Mouse (Mus musculus) brain, embryonic 14.5 days (tissue): Measurements from ENCODE around the gene Camk2g. TPM values are rescaled to one million over a fixed set of nuclear protein-coding genes. Genes with fewer than 3 reads are reported as not detected.

ENCODE experiments used
- DNase-seq: peaks from one replicate; pipeline ENCODE4 v3.0.0-alpha.2; 2011; ENCODE audit warnings: low read depth
- CTCF ChIP-seq: fragments of 200-500 bp; IDR thresholded peaks from 2 replicates; pipeline ENCODE4 v1.5.1; 2012; ENCODE audit warnings: inconsistent platforms, mild to moderate bottlenecking, moderate library complexity, borderline replicate concordance; ENCODE audit not compliant: insufficient read depth, insufficient read length; ENCODE audit errors: extremely low read depth
- POLR2A ChIP-seq: fragments of 200-500 bp; IDR thresholded peaks from 2 replicates; pipeline ENCODE4 v1.6.1; 2012; ENCODE audit warnings: mild to moderate bottlenecking, inconsistent platforms, borderline replicate concordance; ENCODE audit not compliant: poor library complexity, insufficient read depth, insufficient read length, severe bottlenecking; ENCODE audit errors: extremely low read depth
- polyA plus RNA-seq: library from polyadenylated mRNA; depleted of rRNA; stranded (reverse); fragments of >200 nt; gene quantifications from 2 replicates; pipeline ENCODE4 v1.2.3, GENCODE M21; 2012

Gene Camk2g
- polyA plus RNA-seq, 1 experiment: 96.1 TPM

DNA sequence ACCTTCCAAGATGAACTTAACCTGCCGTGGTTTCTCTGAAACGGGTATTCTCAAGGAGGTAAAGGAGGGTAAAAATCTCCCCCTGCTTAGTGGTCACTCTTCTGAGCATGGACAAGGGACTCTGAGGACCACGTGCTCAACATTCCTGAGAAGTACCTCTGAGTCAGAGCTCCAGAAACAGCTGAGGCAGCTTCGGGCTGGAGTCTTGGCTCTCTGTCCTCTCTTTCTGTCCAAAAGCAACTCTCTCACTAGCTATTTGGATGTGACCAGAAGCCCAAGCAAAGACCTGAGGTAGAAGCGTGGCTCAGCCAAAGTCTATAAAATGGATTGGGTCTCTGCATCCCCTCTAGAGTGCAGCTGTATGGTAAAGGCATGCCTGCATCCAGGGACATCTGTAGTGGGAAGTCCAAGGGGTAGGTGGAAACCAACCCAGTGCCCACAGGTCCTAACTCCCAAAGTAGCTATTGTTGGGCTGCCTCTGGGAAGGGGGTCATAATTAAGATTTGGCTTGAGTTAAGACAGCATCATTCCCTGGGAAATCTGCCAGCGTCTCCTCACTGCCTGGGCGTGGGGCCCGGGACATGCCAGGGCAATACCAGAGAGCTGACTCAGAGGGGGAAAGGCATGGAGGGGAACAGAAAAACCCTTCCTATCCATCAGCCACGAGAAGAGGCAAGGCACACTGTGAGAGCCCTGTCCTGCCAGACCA, 11.2 kb upstream of the Camk2g start:
- no peak for TF ChIP-seq CTCF
- no peak for TF ChIP-seq POLR2A

DNA sequence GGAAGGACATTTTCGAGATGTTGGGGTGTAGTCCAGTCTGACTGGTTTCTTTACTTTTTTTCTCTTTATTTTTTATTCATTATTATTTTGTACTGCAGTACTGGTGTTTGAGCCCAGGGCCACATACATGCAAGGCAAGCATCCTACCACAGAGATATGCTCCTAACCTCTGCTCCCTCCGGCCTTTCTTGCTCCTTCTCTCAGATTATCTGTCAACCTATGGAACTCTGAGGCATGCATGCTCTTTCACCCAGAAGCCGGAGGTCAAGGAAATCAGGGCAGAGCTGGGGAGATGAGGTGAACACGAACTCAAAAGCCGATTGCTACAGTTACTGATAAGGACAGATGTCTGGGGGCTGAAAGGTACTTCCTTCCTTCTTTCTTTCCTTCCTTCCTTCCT, 10.6 kb upstream of the Camk2g start:
- TF ChIP-seq POLR2A (no peak), CTCF (no peak)
- DNase-seq: no peak

More for the DNA sequence above, 11.2 kb upstream of the Camk2g start:
- DNase-seq: peak; percentile 92

DNA sequence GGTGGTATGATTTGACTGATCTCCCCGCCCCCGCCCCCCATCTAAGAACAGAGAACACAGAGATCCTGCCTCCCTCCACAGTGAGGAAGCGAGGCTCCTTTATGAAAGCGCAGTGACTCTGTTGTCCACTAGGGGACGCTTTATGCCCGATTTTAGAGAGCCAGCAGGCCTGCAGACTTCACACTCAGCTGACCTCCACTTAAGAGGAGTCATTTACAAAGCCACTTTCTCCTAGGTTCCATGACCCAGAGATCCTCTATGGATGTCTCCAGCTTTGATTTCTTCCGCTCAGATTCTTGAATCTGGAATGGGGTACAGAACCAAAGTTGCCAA, 9.7 kb upstream of the Camk2g start:
- peak; percentile 81 for DNase-seq
- TF ChIP-seq POLR2A: no peak
- TF ChIP-seq CTCF: peak; percentile 93

DNA sequence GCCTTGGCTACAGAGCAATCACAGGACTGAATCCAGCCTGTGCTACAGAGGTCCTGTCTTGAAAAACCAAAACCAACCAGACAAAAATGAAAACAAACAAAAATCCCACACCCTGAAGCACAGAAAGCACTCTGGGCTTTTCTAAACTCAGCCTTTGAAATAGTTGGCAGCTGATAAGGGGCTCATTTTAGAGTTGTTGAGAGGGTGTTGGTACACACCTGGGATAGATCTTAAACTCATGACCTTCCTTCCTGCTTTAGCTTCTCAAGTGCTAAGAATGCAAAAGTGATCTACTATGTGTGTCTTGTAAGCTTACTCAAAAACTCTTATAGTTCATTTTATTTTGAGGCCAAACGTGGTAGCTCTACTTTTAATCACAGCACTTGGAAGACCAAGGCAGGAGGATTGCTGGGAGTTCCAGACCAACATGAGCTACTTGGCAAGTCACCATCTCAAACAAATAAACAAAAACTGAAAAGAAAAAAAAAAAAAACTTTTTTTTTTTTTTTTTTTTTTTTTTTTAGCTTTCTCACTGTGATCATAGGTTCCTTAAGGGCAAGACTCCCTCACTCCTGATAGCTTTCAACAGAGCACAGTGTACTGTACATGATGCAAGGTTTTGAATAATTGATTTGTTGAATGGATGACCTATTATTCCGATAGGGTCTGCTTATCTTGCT, 9.2 kb upstream of the Camk2g start:
- TF ChIP-seq CTCF: no peak
- TF ChIP-seq POLR2A: no peak

DNA sequence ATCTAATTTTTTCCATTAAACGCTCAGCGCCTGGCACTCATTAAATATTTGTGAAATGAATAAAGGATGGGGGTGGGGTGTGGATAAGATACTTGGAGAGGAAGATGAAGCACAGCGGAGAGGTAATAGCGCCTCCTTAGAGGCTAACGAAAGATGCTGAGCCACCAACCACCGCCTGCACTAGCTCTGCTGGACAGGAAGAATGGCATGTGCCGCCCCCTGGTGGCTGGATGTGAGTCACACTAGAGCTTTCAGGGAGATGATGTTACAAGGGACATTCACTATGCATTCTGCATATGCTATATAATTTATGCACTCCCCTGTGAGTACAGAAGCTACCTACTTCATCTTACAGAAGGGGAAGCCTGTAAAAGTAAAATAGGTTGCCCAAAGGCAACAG, 4.9 kb upstream of the Camk2g start:
- TF ChIP-seq CTCF: peak; percentile 84
- TF ChIP-seq POLR2A: no peak
- DNase-seq: peak; percentile 80

More for the DNA sequence above, 9.2 kb upstream of the Camk2g start:
- no peak for DNase-seq

DNA sequence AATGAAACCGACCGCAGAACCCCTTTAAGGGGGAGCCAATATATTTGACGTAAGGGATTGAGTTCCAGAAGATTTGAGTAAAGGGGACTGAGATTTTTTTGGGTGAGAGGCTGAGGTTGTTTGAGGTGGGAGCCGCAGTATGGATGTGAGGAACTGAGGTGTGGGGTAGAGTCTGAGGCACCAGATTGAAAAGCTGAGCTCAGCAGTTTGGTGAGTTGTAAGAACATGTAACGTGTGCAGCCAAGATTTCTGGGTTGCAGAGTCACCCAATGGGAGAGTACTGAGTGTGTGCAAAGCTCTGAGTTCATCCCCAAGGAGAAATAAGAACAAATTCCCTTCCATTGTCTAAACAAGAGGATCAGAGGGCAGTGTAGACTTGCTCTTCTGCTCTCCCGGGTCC, 4.4 kb upstream of the Camk2g start:
- DNase-seq: no peak

DNA sequence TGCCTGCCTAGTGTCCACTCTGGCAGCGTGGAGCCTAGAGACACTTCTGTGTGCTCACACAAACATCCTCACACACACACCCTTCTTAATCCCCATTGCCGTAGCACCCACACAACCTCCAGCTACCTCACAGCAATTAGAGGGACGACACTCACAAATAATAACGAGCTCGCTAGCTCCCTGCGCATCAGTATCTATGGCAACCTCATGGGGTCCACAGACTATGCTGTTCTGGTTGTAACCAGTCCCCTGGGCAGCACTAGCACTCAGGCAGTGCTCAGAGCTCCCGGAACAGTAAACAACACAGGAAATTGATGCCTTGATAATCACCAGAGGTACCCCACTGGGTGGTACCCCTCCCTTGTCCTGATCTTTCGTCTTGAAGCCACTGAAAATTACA, 2.8 kb upstream of the Camk2g start:
- TF ChIP-seq CTCF (no peak), POLR2A (no peak)
- DNase-seq: peak; percentile 77

More for the DNA sequence above, 4.4 kb upstream of the Camk2g start:
- no peak for TF ChIP-seq POLR2A
- no peak for TF ChIP-seq CTCF

DNA sequence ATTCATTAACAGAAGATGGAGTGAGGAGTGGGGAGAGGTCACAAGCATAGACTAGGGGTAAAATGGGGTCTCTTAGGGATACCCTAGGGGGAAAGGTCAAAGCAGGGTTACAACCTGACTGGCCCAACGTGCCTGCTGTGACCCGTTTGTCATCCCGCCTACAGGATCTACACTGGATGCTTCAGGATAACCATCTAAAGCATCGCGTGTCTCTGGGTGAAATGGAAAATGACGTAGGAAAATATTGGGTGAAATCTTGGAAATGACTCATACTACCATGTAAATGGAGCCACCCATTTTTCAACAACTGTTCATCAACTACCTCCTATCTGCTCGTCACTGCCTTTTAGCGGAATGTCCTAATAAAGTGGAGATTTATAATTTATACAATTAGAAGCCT, 2.3 kb upstream of the Camk2g start:
- TF ChIP-seq POLR2A: no peak
- DNase-seq: no peak

DNA sequence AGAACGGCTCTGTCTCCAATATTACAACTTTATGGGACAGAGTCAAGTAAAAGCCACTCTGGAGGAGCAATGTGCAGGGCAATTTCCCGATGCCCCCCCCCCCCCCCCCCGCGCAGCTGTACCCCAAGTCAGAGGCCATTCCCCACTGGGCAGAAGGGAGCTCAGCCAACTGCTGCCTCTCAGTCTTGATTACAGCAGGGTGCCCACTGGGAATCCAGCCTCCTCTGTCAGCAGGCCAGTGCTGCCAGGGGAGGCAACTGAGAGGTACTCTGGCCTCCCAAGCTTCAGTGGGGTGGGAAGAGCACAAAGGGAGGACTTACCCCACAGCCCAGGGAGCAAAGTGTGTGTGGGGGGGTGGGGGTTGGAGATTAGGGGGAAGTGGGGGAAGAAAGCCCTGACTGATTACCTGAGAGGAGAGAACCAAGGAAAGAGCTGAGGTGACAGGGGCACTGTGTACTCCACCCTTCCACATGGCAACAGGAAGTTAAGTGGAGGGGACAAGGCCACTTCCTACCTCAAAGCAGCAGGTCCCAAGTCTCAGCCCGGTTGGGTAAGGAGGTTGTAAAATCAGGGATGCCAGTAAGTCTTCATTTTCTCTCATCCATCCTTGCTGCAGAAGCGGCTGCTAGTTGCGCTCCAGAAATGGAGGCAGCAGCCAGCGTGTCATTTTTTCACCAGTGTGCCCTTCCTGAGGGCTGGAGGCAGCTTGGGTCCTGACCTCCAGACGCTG, 1.7 kb upstream of the Camk2g start:
- TF ChIP-seq POLR2A: no peak
- TF ChIP-seq CTCF: no peak
- no peak for DNase-seq

DNA sequence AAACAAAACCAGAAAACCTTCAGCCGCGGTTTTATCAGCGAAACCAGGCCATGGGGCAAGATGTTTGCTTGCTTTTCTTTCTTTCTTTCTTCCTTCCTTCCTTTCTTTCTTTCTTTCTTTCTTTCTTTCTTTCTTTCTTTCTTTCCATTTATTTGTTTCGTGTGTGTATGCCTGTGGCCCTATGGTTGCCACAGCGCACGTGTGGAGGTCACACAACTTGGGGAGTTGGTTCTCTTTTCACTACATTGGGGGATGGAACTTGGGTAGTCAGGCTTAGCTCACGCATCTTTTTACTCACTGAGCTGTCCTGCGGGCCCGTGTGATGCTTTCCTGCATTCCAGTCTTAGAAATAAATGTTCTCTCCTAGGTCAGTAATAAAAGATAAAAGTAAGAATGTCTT, 701 bp upstream of the Camk2g start:
- TF ChIP-seq POLR2A (no peak), CTCF (no peak)
- no peak for DNase-seq

DNA sequence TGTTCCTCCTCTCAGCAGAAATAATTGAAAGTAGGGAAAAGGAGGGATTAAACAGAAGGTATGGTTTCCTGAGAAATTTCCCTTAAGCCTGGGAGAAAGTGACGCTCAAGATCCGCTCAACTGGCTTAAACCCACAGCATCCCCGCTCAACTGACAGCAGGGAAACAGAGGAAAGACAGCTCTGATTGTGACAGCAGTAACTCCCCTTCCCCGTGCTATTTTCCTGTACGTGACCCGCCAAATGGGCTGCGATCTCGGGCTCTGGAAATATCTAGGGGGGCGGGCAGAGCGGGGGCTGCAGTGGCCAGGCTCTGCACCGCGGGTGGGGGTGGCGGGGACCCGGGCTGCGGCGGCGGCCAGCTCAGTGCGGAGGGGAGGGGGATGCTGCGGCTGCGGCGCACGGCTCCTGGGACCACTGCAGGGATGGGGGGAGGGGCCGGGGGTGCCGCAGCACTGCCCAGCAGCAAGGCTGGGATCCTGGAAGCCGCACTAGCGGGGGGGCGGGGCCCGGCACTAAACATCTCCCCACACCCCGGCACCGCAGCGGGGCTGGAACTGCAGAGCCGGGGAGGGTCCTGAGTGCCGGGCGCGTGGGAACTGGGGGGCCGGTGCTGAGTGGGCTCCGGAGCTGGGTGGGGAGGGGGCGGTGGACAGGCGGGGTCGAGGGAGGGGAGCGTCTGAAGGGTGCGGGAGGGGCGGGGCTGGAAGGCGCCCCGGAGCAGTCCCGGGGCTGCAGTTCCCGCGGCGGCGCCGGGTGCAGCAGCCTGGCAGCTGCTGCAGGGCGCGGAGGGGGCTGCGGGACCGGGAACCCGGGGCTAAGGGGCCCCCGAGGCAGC, 748 bp downstream of the Camk2g start:
- peak; percentile 76 for DNase-seq
- no peak for TF ChIP-seq CTCF
- no peak for TF ChIP-seq POLR2A
